Comparison of ENCODE assay signal across 15 mouse cellular contexts in genomic region chr6:108688344-108688743, GRCm38 (mm10). TPM values are rescaled to one million over a fixed set of nuclear protein-coding genes. Genes with fewer than 3 reads are reported as not detected.
DNase-seq lines count a peak whose midpoint lies in the region; ATAC-seq lines count a peak whose summit lies in the region.
"Had no signal": no experiment of that assay in that cellular context is flagged by ENCODE, and none has a peak within 500 bp of the region (broad histone marks: within the 10 kb centered on the region; RNA-seq: fewer than 3 reads in every experiment).

No protein-coding gene starts in this region.

- H3K9me3 ChIP-seq in kidney, embryonic 16.5 days (ENCODE audit: low read length): no peaks in the 10 kb centered on the region
- H3K9me3 ChIP-seq in kidney, embryonic 14.5 days (ENCODE audit: control insufficient read depth, low read length): no peaks in the 10 kb centered on the region
- H3K9me3 ChIP-seq: neural tube, embryonic 15.5 days had no signal

- 73% methylated on average over 5 of the region's 5 CpGs for WGBS in kidney, embryonic 16.5 days
- 71% methylated on average over 5 of the region's 5 CpGs for WGBS in kidney, embryonic 14.5 days

- H3K36me3 ChIP-seq in kidney, embryonic 16.5 days (ENCODE audit: insufficient read depth, low read length): no peaks in the 10 kb centered on the region
- no peaks in the 10 kb centered on the region for H3K36me3 ChIP-seq in kidney, embryonic 14.5 days (ENCODE audit: control insufficient read depth, insufficient read depth, low read length)
- H3K36me3 ChIP-seq: neural tube, embryonic 15.5 days had no signal

- H3K9ac ChIP-seq in kidney, embryonic 16.5 days (replicated peaks; ENCODE audit: low read length): no peak overlapping the region
- H3K9ac ChIP-seq in kidney, embryonic 14.5 days (ENCODE audit: low read depth, low read length): no peak overlapping the region
- H3K9ac ChIP-seq: hindbrain, embryonic 14.5 days; neural tube, embryonic 15.5 days had no signal

- H3K4me2 ChIP-seq in kidney, embryonic 16.5 days (replicated peaks; ENCODE audit: low read depth, low read length): no peak overlapping the region
- H3K4me2 ChIP-seq in kidney, embryonic 14.5 days (replicated peaks; ENCODE audit: low read depth, low read length): no peak overlapping the region
- H3K4me2 ChIP-seq: hindbrain, embryonic 14.5 days; neural tube, embryonic 15.5 days had no signal

- H3K27ac ChIP-seq in kidney, embryonic 16.5 days (ENCODE audit: low read length): no peak overlapping the region
- H3K27ac ChIP-seq in kidney, embryonic 14.5 days (ENCODE audit: low read depth, low read length): no peak overlapping the region
- H3K27ac ChIP-seq: hindbrain, embryonic 14.5 days; macrophage; neural tube, embryonic 15.5 days had no signal

- no peaks in the 10 kb centered on the region for H3K4me1 ChIP-seq in kidney, embryonic 16.5 days (ENCODE audit: insufficient read depth, low read length)
- H3K4me1 ChIP-seq in kidney, embryonic 14.5 days (ENCODE audit: control insufficient read depth, insufficient read depth, low read length): no peaks in the 10 kb centered on the region
- H3K4me1 ChIP-seq: neural tube, embryonic 15.5 days had no signal

- H3K4me3 ChIP-seq in kidney, embryonic 16.5 days (ENCODE audit: low read length): no peak overlapping the region
- H3K4me3 ChIP-seq in kidney, embryonic 14.5 days (ENCODE audit: low read length): no peak overlapping the region
- H3K4me3 ChIP-seq: neural tube, embryonic 15.5 days had no signal

- ATAC-seq in kidney, embryonic 16.5 days (ENCODE audit: low FRiP score, low TSS enrichment): 0 out of 2 replicates have a peak, but pooled peaks have one; percentile 39
- ATAC-seq in kidney, embryonic 14.5 days (ENCODE audit: low FRiP score, low TSS enrichment): no peak
- peak; percentile 90 for ATAC-seq in CD4-positive, CD25-positive, alpha-beta regulatory T cell, adult 4 months
- ATAC-seq in activated CD4-positive, CD25-positive, alpha-beta regulatory T cell, adult 4 months: peak; percentile 96

- no peaks in the 10 kb centered on the region for H3K27me3 ChIP-seq in kidney, embryonic 16.5 days (ENCODE audit: insufficient read depth, low read length)
- H3K27me3 ChIP-seq in kidney, embryonic 14.5 days (ENCODE audit: control insufficient read depth, insufficient read depth, low read length): no peaks in the 10 kb centered on the region
- H3K27me3 ChIP-seq: neural tube, embryonic 15.5 days had no signal

- peak; percentile 58 to 83 for DNase-seq in monocyte, adult 2 months (ENCODE audit: low read depth in 1 of 2, low spot score in 2 of 2)
- DNase-seq in Muller cell, postnatal 12 days (ENCODE audit: inconsistent ontology term): no peak
- no peak for DNase-seq in yolk sac, embryonic 10.5 days (ENCODE audit: low spot score)
- DNase-seq in layer of hippocampus, adult 9-10 months (ENCODE audit: low spot score): no peak
- DNase-seq: cerebellum, postnatal 25 days; layer of hippocampus, adult 9-11 months; right cerebral cortex, postnatal 14 days; thymus, adult 2 months had no signal

RNA-seq across cellular contexts. Expression of gene Bhlhe40, which starts 27.9 kb away (rescaled TPM):
- polyA plus RNA-seq in kidney, embryonic 16.5 days (2015; fragmentation: Nextera tagmentation; extraction: Ambion mirVana): 16.8 and 18.5 TPM in 2 replicates
- 6.9 and 8.1 TPM in 2 replicates for polyA plus RNA-seq in kidney, embryonic 14.5 days (2014; fragmentation: Nextera tagmentation; extraction: Ambion mirVana)
- 10 to 100 TPM; 49.7 to 91.7 TPM for polyA plus RNA-seq in CD4-positive, CD25-positive, alpha-beta regulatory T cell, adult 4 months (2017; shearing (Covaris generic))
- 100 to 1,000 TPM in 1 of 2 experiments, 10 to 100 TPM in 1; 73.9 to 107 TPM for polyA plus RNA-seq in activated CD4-positive, CD25-positive, alpha-beta regulatory T cell, adult 4 months (2017; shearing (Covaris generic))

Comparison
In these comparisons a context has a peak if more than half of its experiments do, and no peak if none do; other contexts are left out.
1. DNase-seq: peak in monocyte, adult 2 months (2 of 2); none in Muller cell, postnatal 12 days (single experiment), yolk sac, embryonic 10.5 days (single experiment) and layer of hippocampus, adult 9-10 months (single experiment).